Mouse (Mus musculus): ENCODE data around the gene Nudt22. TPM values are rescaled to one million over a fixed set of nuclear protein-coding genes. Genes with fewer than 3 reads are reported as not detected.

The Nudt22 gene
- polyA plus RNA-seq, 1 experiment from 2014 or later = 10.4 TPM

DNA sequence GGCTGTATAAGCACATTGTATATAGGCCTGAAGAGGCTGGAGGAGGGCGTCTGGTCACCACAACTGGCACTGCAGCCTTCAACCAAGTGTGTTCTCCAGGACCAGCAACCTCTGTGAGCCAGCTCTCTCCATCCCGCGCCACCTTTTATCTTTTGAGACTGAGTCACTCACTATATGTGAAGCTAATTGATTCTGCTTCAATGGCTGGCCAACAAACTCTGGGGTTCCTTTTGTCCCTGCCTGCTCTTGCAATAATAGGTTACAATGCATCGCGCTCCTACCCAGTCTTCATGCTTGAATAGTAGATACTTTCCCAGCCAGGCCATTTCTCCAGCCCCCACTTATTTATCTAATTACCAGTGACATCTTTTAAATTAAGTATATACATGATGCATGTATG, 12.3 kb downstream of the Nudt22 start:
- Histone ChIP-seq H3K9ac (no peak overlapping the region), H3K27me3 (no peaks in the 10 kb centered on the region), H3K9me3 (replicated peaks) (no peaks in the 10 kb centered on the region), H3K4me3 (replicated peaks) (no peak overlapping the region), H3K36me3 (replicated peaks) (peaks cover 34% of the 10 kb centered on the region), H3K4me1 (replicated peaks) (peaks cover 66% of the 10 kb centered on the region), H3K27ac (replicated peaks) (no peak overlapping the region), H3K4me2 (no peak overlapping the region)
- ATAC-seq (ENCODE audit: insufficient read depth) = no peak
- WGBS (ENCODE audit: insufficient replicate concordance) = 82% methylated on average over 5 of the region's 5 CpGs

DNA sequence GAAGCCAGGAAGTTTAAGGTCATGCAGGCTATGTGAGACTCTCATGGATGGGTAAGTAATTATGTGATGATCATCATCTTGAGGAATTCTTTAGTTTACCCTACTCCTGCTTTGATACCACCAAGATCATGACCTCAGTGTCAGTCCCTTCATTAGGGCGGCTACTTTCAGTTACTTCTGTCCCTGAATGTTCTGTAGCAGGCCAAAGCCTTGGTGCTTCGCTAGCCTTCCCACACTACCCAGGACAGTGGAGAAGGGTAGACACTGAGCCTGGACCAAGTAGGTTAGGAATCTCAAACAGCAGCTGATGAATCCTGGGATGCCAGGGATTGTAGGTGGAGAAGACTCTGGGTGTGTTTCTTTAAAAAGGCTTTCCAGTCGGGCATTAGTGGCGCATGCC, 14.5 kb downstream of the Nudt22 start:
- Histone ChIP-seq H3K9ac (no peak overlapping the region; the same call in 1 of the 2 replicates), H3K4me1 (replicated peaks) (peaks cover 66% of the 10 kb centered on the region), H3K4me3 (replicated peaks) (peak overlapping the region; percentile 77), H3K36me3 (replicated peaks) (peaks cover 53% of the 10 kb centered on the region), H3K4me2 (peak overlapping the region; percentile 98), H3K27me3 (no peaks in the 10 kb centered on the region), H3K27ac (replicated peaks) (peak overlapping the region; percentile 91), H3K9me3 (replicated peaks) (no peaks in the 10 kb centered on the region)
- ATAC-seq (ENCODE audit: insufficient read depth) = no peak
- 84% methylated on average over 4 of the region's 4 CpGs for WGBS (ENCODE audit: insufficient replicate concordance)

DNA sequence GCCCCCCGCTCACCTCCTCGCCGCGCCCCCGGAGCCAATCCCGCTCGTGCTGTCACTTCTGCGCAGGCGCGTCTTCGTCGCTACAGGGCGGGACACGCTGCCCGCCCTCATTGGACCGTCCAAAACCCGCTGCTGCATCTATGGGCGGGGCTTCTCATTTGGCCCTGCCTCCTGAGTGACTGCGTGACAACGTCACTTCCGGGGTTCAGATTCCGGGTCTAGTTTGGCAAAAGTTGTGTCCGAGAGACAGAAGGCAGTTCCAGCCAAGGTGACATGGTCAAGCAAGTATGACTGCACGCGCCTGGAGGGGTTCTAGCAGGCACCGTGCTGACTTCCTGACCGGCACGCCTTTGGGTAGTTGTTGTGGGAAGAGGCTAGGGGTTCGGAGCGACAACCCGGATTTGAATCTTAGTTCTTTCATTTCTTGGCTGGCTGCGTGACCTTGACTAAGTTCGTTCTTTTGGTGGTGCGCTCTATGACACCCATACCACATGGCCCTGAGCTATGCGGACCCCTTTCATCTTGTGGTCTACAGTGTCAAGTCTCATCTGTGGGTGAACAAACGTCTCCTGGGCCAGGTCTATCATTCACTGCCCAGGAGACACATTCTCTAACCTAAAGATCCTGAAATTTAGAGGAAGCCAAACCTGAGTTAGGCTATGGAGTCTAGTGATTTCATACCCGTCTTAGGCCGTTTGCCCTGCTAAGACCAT, 15.4 kb downstream of the Nudt22 start, which contains the start of gene Fkbp2:
Fkbp2 (minus strand) TSS at position 121 of the 713 bp plus-strand sequence.
- peak within 1 kb of the TSS; percentile 77 for H3K4me3 ChIP-seq (replicated peaks)
- under 1% methylated on average over 38 of the region's 38 CpGs for whole genome bisulfite sequencing (ENCODE audit: insufficient replicate concordance)
- peak within 1 kb of the TSS; percentile 78 for H3K9ac ChIP-seq
- no peaks in the 10 kb centered on the region for H3K9me3 ChIP-seq (replicated peaks)
- peak within 1 kb of the TSS; percentile 98 for H3K4me2 ChIP-seq
- H3K36me3 ChIP-seq (replicated peaks) = peaks cover 50% of the 10 kb centered on the region
- peak; percentile 83 for ATAC-seq (ENCODE audit: insufficient read depth)
- H3K4me1 ChIP-seq (replicated peaks) = peaks cover 66% of the 10 kb centered on the region
- peak within 1 kb of the TSS; percentile 91 for H3K27ac ChIP-seq (replicated peaks)
- H3K27me3 ChIP-seq = no peaks in the 10 kb centered on the region

DNA sequence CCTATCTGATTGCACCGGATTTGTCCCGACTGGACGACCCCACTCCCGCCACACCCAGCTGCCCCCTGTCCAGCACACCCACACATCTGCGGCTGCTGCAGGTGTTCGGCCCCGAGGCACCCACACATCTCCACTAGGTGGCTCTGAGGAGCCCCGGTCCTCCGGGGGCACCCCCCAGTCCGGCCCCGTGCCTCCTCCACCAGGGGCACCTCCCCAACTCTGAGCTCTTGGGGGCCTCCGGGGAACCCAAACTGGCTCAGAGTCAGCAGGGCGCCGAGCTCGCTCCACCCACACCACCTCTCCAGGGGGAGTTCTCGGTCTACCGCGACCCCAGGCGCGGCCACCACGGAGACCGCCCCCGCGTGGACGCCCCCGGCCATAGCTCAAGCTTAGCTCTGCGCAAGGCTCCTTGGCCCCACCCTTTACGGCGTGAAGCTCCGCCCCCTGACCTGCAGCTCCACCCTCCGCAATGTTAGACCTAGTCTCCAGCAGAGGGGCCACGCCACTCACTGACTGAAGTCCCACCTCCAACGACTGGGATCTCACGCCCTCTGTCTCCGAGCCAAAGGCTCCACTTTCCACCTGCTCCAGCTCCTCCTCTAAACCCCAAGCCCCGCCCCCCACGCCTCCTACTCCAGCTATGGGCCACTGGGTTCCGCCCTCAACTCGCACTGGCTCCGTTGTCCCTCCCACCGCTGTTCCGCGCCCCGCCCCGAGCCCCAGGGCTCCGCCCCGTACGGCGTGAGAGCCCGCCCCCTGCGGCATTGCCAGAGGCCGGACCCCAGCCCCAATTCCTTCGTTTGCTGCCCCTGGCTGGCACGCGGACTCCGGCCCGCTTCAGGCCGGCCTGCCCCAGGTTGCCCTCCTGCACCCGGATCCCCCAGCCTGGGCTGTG, 16.2 kb downstream of the Nudt22 start:
- peak overlapping the region; percentile 98 for H3K4me2 ChIP-seq
- WGBS (ENCODE audit: insufficient replicate concordance) = 1% methylated on average over 59 of the region's 59 CpGs
- peak overlapping the region; percentile 78 for H3K9ac ChIP-seq
- no peaks in the 10 kb centered on the region for H3K9me3 ChIP-seq (replicated peaks)
- H3K4me3 ChIP-seq (replicated peaks) = peak overlapping the region; percentile 77
- ATAC-seq (ENCODE audit: insufficient read depth) = peak; percentile 84
- H3K27ac ChIP-seq (replicated peaks) = peak overlapping the region; percentile 91
- H3K36me3 ChIP-seq (replicated peaks) = peaks cover 42% of the 10 kb centered on the region
- no peaks in the 10 kb centered on the region for H3K27me3 ChIP-seq
- H3K4me1 ChIP-seq (replicated peaks) = peaks cover 65% of the 10 kb centered on the region

DNA sequence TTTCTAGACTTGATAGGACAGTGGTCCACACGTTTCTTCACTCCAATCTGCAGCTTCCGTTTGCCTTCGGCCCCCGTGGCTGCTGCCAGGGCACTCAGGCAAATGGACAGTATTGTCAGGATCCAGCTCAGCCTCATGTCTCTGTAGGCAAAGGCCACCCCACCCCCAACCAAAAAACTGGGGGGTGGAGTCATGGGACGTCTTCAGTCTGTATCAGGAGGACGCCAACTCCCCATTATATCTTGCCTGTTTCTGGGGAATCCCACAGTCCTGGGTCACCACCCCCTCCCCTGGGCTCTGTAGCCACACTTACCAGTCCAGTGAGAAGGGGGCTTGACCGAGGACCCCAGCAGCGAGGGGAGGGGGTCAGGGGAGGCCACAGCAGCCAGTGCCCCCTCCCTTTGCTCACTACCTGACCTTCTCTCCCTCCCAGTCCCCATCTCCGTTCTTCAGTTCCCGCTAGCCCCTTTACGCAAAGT, 16.9 kb downstream of the Nudt22 start:
- peak overlapping the region; percentile 91 for H3K27ac ChIP-seq (replicated peaks)
- peaks cover 38% of the 10 kb centered on the region for H3K36me3 ChIP-seq (replicated peaks)
- peaks cover 72% of the 10 kb centered on the region for H3K4me1 ChIP-seq (replicated peaks)
- H3K4me2 ChIP-seq = peak overlapping the region; percentile 98
- H3K9me3 ChIP-seq (replicated peaks) = no peaks in the 10 kb centered on the region
- no peak for ATAC-seq (ENCODE audit: insufficient read depth)
- peak overlapping the region; percentile 77 for H3K4me3 ChIP-seq (replicated peaks)
- H3K9ac ChIP-seq = peak overlapping the region; percentile 71
- WGBS (ENCODE audit: insufficient replicate concordance) = 7% methylated on average over 11 of the region's 11 CpGs
- H3K27me3 ChIP-seq = no peaks in the 10 kb centered on the region

DNA sequence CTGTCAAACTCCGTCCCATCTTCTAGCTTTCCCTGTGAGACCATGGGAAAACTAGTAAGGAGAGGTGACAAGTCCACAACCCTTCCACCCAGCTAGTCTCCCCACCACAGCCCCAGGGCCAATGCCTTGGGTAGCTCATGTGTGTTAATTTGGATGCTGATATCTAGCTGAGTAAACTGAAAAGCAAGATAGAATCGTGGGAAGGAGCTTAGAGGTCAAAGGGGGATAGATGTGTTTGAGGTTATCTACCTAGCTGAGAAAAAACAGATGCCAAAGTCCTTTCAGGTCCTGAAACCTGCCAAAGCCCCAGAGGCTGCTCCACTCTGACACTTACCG, 17.3 kb downstream of the Nudt22 start:
- WGBS (ENCODE audit: insufficient replicate concordance) = 32% methylated on average over 3 of the region's 3 CpGs
- no peak for ATAC-seq (ENCODE audit: insufficient read depth)

DNA sequence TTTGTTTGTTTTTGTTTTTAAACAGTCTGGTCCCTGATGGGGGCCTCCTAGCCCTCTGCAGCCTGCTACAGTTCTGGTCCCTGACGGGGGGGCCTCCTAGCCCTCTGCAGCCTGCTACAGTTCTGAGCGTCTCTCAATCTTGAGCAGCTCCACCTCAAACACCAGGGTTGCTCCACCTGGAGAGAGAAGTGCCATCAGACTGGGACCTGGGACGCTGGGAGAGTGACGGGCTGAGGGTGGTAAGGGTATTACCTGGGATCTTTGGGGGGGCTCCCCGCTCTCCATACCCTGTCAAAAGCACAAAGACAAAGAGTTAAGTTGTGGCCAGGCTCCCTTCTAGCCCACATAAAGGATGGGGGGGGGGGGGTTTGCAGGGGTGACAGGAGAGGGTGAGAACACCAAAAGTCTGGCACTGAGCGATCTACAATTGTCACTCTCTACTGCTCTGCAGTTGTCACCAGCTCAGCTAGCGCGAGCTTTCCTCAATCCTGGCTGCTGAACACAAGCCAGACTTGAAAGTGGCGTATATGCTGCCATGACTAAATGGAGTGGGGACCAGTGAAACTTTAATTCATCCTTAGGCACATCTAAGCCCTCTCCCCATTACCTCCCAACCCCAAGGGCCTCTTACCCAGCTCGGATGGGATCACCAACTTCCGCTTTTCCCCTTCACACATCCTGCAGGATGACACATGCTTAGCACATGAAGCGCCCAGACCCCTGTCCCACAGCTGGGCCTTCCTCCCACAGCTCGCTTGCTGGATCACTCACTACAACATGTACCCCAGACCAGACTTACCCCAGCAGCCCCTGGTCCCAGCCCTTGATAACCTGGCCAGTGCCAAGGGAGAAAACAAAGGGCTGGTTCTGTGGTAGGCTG, 17.9 kb downstream of the Nudt22 start:
- H3K4me3 ChIP-seq (replicated peaks) = peak overlapping the region; percentile 77
- peaks cover 29% of the 10 kb centered on the region for H3K36me3 ChIP-seq (replicated peaks)
- H3K27me3 ChIP-seq = no peaks in the 10 kb centered on the region
- peak overlapping the region; percentile 20; the same call in 1 of the 2 replicates for H3K9ac ChIP-seq
- ATAC-seq (ENCODE audit: insufficient read depth) = no peak
- H3K4me1 ChIP-seq (replicated peaks) = peaks cover 77% of the 10 kb centered on the region
- no peaks in the 10 kb centered on the region for H3K9me3 ChIP-seq (replicated peaks)
- peak overlapping the region; percentile 98 for H3K4me2 ChIP-seq
- peak overlapping the region; percentile 91 for H3K27ac ChIP-seq (replicated peaks)
- WGBS (ENCODE audit: insufficient replicate concordance) = 74% methylated on average over 13 of the region's 13 CpGs

More for the DNA sequence above, 17.3 kb downstream of the Nudt22 start:
- no peaks in the 10 kb centered on the region for H3K27me3 ChIP-seq
- peaks cover 76% of the 10 kb centered on the region for H3K4me1 ChIP-seq (replicated peaks)
- H3K9ac ChIP-seq = peak overlapping the region; percentile 71
- H3K27ac ChIP-seq (replicated peaks) = peak overlapping the region; percentile 91
- H3K36me3 ChIP-seq (replicated peaks) = peaks cover 33% of the 10 kb centered on the region
- peak overlapping the region; percentile 98 for H3K4me2 ChIP-seq
- no peaks in the 10 kb centered on the region for H3K9me3 ChIP-seq (replicated peaks)
- peak overlapping the region; percentile 77 for H3K4me3 ChIP-seq (replicated peaks)

DNA sequence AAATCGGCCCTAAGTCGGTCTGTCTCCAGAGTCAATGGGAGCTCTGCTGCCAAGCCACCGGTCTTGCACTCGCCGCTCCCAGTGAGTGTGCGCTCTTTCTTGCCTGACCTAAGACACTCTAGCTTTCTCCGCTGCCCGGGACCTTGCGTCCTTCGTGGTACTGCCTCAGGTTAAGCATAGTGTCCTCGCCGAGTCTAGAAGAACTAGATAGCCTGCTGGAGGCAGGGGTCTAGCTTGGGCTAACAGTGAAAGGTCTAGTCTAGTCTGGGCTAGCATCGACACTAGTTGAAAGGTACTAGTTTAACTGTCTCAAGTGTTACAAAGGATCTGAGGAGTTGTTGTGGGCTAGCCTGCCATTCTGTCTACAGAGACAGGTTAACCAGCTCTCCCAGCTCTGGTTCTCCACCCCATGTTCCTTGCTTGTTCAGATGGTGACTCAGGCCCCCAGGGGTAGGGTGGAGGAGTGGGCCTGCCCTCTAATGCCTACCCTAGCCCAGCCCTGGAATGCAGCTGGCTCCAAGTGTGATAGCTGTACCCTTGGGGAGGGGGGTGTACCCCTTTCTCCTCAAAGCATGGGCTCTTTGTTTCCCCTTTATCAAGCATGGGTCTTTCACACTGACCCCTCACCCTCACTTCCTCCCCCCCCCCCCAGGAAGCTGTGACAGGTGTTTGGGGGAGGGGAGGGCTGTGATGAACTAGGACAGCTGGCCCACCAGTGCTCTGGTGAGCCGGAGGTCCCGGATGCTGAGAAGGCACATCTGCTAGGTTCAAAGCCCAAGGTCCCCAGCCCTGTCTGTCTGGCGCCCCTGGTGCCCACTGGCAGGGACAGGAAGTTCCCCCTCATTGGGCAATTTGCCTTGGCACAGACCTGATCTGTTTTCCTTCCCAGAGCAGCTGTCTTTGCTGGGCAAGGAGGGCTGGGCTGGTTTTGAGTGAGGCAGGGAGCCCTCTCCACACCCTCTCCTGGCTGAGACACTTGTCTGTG, 20.1 kb downstream of the Nudt22 start, which contains the start of gene Plcb3:
Plcb3 (minus strand) TSS at position 934 of the 985 bp plus-strand sequence.
- no peak for ATAC-seq (ENCODE audit: insufficient read depth)
- Histone ChIP-seq H3K36me3 (replicated peaks) (peaks cover 19% of the 10 kb centered on the region), H3K27ac (replicated peaks) (peak within 1 kb of the TSS; percentile 76), H3K4me2 (peak within 1 kb of the TSS; percentile 90), H3K4me3 (replicated peaks) (peak within 1 kb of the TSS; percentile 69), H3K4me1 (replicated peaks) (peaks cover 79% of the 10 kb centered on the region), H3K9me3 (replicated peaks) (no peaks in the 10 kb centered on the region), H3K27me3 (no peaks in the 10 kb centered on the region), H3K9ac (peak within 1 kb of the TSS; percentile 56)
- under 1% methylated on average over 16 of the region's 16 CpGs for WGBS (ENCODE audit: insufficient replicate concordance)

DNA sequence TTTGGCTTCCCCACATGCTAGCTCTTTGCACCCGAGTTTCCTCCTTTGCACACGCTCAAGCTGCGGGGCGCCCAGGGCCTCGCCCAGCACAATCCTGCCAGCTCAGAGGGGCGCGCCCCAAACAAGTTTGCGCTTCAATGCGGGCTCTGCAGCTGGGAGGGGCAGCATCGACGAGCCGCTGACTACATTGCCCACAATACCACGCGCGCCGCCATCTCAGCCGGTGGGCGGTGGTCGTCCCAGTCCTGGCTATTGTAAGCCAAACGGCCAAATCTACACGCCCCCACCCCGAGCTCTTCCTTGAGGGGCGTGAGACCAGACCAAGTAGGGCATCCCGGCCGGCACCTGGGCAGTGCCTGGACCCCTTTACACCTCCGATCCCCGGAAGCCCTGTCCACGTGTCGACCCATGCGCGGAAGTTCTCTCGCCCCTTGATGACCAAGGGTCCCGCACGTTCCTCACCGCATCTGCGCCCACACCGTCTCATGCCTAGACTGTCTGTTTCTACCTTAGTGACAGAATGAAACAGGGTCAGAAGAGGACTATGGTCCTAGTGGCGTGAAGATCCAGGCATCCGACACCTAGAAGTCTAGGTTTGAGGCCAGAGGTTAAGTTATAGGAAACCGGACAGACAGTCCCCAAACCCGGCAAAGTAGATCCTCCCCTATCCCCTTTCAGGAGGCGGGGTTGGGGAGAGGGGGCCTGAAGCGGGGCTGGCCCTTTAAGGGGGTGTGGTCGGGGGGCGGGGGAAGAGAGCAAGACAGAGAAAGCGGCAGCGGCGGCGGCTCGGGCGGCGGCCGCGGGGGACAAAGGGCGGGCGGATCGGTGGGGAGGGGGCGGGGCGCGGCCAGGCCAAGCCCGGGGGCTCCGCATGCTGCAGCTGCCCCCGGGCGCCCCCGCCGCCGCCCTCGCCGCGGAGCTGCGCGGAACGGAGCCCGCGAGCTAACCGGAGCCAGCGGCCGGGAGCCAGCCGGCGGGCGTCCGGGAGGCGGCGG, 21.4 kb downstream of the Nudt22 start, which contains the start of gene Ppp1r14b:
Ppp1r14b (plus strand) TSS at position 758 of the 995 bp plus-strand sequence.
- ATAC-seq (ENCODE audit: insufficient read depth) = peak; percentile 60
- H3K9me3 ChIP-seq (replicated peaks) = no peaks in the 10 kb centered on the region
- peak within 1 kb of the TSS; percentile 90 for H3K4me2 ChIP-seq
- H3K36me3 ChIP-seq (replicated peaks) = peaks cover 19% of the 10 kb centered on the region
- H3K4me1 ChIP-seq (replicated peaks) = peaks cover 88% of the 10 kb centered on the region
- H3K9ac ChIP-seq = peak within 1 kb of the TSS; percentile 56
- WGBS (ENCODE audit: insufficient replicate concordance) = under 1% methylated on average over 79 of the region's 84 CpGs
- H3K27ac ChIP-seq (replicated peaks) = peak within 1 kb of the TSS; percentile 76
- H3K4me3 ChIP-seq (replicated peaks) = peak within 1 kb of the TSS; percentile 69
- peaks cover 2% of the 10 kb centered on the region for H3K27me3 ChIP-seq

Data from liver, embryonic 15.5 days (tissue).